Mouse (Mus musculus) frontal cortex, postnatal 25 days (tissue): ENCODE data around the gene Ephx4.

Experiments
- DNase-seq, 2 experiments: peaks; one replicate each; pipeline ENCODE4 v3.0.0; 2022; ENCODE audit warnings: low spot score in 2 of 2

Ephx4 gene

GRCm38 (mm10) chr5:107434001-107434400 is 31.5 kb downstream of the Ephx4 start:
- no peak for DNase-seq

GRCm38 (mm10) chr5:107436185-107436584 is 33.6 kb downstream of the Ephx4 start:
- DNase-seq = no peak

- DNase-seq = no peak
Measured at GRCm38 (mm10) chr5:107436587-107437209, 34.2 kb downstream of the Ephx4 start.

- peak; percentile 86 to 89 for DNase-seq
Measured at GRCm38 (mm10) chr5:107437464-107438281, 35.1 kb downstream of the Ephx4 start, which contains the start of gene Btbd8. Gene Btbd8, plus strand, starts transcription at chr5:107437997.

- DNase-seq = no peak
Measured at GRCm38 (mm10) chr5:107438353-107438752, 35.8 kb downstream of the Ephx4 start.

- DNase-seq = no peak
Measured at GRCm38 (mm10) chr5:107441881-107442280, 39.3 kb downstream of the Ephx4 start.

GRCm38 (mm10) chr5:107444251-107444650 is 41.7 kb downstream of the Ephx4 start:
- DNase-seq = no peak

- DNase-seq = no peak
Measured at GRCm38 (mm10) chr5:107447977-107448376, 45.4 kb downstream of the Ephx4 start.

- no peak for DNase-seq
Measured at GRCm38 (mm10) chr5:107448784-107449183, 46.2 kb downstream of the Ephx4 start.

GRCm38 (mm10) chr5:107449620-107450019 is 47.1 kb downstream of the Ephx4 start:
- no peak for DNase-seq

- DNase-seq = no peak
Measured at GRCm38 (mm10) chr5:107450299-107450698, 47.8 kb downstream of the Ephx4 start.

GRCm38 (mm10) chr5:107462147-107463076 is 59.9 kb downstream of the Ephx4 start:
- DNase-seq = no peak

- DNase-seq = no peak
Measured at GRCm38 (mm10) chr5:107466501-107466900, 64.0 kb downstream of the Ephx4 start.

GRCm38 (mm10) chr5:107467098-107467497 is 64.6 kb downstream of the Ephx4 start:
- DNase-seq = no peak

- DNase-seq = no peak
Measured at GRCm38 (mm10) chr5:107470600-107471329, 68.2 kb downstream of the Ephx4 start.
